Mouse (Mus musculus) E14TG2a.4 (cell line): ENCODE measurements around the gene Xrcc3.

Source experiments
- CTCF ChIP-seq: conservative IDR thresholded peaks from 2 replicates; pipeline ENCODE4 v1.5.1; 2014; ENCODE audit warnings: low read length
- NANOG ChIP-seq: IDR thresholded peaks from 2 replicates; pipeline ENCODE4 v1.6.1; 2014; ENCODE audit warnings: borderline replicate concordance, low read length, mixed read lengths
- POU5F1 ChIP-seq: IDR thresholded peaks from 2 replicates; pipeline ENCODE4 v1.6.1; 2014; ENCODE audit warnings: low read length, borderline replicate concordance

- TF ChIP-seq CTCF, result no peak
- TF ChIP-seq POU5F1, result no peak
- no peak for TF ChIP-seq NANOG
Measured at GRCm38 (mm10) chr12:111830375-111830774, 16.7 kb upstream of the Xrcc3 start.
